Mouse (Mus musculus) A20 (cell line): Measurements from ENCODE around the gene Olfr819.
"Not testable (repeated sequence)": the region's sequence is repeated elsewhere in the genome, so short reads cannot be mapped to it uniquely, and the experiment has no call there.

ENCODE experiments used
- DNase-seq: peaks from one replicate; pipeline ENCODE4 v3.0.0-alpha.2; 2011; ENCODE audit warnings: low read depth, low spot score

Gene Olfr819

DNA sequence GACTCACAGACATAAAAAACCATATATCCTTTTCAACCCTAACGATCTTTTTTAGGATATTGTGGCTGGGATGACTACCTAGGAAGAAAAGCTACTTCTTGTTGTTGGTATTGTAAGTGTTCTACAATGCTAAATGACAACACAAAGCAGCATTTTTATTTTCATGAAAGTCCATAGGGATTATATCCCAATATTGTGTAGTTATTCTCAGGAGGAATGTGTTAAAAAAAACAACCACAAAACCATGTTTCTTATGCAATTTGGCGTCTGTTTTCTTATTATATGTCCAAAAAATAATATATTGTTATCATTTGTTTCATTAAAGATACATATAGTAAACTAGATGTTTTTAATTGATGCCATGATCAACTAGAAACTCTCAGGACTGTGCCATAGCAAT lies at the start of gene Olfr819:
TSS of gene Olfr819 (minus strand) at position 101 of the 400 bp plus-strand sequence.
- DNase-seq, result not testable (repeated sequence)

DNA sequence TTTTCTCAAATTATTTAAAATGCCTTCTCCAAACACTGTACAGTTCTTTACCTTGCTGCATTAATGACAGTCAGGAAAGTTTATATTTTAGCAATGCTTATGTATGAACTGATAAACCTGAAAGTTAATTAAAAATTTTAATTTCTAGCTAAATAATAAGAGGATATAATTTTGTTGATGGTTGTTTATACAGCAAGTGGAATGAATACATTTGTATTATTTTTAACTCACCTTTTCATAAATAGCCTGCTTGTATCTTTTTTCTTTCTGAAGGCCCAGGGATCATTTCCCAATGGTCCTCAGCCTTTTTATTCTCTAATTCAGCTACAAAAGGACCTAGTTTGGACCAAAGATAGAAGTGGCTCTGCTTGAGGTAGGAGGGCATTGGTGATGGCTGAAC lies 45.3 kb upstream of the Olfr819 start, which contains the start of gene Olfr820:
TSS of gene Olfr820 (plus strand) at position 301 of the 400 bp plus-strand sequence.
- DNase-seq, result no peak

DNA sequence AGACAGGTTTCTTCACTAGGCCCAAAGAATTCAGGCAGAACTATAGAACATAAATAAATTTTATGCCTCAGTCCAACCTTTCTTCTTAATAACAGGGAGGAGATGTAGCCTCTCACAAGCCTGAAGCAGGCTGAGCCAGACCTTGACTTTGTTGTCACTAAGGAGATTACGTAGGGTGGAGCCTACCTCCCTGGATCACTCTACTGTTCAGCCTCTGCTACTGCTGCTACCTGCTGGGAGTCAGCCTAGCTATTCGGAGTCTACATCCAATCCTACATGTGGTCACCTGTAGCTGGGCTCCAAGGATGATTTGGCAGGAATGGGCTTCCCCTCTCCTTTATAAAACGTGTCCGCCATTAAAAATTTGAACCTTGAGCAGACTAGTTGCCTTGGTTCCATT lies 38.3 kb upstream of the Olfr819 start:
- DNase-seq, result not testable (repeated sequence)

DNA sequence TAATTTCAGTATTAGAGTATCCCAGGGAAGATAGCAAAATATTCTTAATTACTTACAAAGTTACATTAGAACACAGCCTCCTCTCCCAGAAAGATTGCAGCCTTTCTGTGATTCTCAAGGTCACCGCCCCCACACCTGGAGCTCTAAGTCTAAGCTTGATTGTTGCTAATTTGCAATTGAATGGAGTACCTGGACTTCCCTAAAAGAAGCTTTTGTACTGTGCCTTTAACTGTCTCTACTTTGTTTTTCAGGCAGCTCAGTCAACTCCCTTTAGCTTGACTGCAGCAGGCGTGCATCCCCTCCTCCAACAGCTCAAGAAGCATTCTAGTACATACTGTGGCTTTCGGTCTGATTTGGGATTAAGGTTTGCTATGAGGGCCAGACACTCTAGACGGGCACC lies 37.0 kb upstream of the Olfr819 start:
- not testable (repeated sequence) for DNase-seq

DNA sequence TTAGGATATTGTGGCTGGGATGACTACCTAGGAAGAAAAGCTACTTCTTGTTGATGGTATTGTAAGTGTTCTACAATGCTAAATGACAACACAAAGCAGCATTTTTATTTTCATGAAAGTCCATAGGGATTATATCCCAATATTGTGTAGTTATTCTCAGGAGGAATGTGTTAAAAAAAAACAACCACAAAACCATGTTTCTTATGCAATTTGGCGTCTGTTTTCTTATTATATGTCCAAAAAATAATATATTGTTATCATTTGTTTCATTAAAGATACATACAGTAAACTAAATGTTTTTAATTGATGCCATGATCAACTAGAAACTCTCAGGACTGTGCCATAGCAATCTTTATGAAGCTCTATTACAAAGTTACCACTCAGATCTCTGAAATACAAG lies 17.9 kb upstream of the Olfr819 start, which contains the start of gene Gm10310:
TSS of gene Gm10310 (minus strand) at position 101 of the 400 bp plus-strand sequence.
- DNase-seq, result not testable (repeated sequence)

DNA sequence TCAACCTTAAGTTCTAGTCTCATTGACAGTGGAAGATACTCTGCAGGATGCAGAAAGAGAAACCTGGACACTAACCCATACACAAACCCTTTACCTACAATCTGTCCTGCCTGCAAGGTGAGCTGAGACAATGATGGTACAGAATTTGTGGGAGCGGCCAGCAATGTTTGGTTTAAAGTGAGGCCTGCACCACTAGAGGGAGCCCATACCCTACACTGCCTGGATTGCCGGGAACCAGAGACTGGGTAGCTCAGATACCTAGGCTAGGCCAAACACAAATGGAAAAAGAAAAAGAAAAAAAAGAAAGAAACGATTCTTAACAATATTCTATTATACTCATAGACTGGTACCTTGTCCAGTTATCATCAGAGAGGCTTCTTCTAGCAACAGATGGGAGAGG lies 14.8 kb upstream of the Olfr819 start:
- not testable (repeated sequence) for DNase-seq

DNA sequence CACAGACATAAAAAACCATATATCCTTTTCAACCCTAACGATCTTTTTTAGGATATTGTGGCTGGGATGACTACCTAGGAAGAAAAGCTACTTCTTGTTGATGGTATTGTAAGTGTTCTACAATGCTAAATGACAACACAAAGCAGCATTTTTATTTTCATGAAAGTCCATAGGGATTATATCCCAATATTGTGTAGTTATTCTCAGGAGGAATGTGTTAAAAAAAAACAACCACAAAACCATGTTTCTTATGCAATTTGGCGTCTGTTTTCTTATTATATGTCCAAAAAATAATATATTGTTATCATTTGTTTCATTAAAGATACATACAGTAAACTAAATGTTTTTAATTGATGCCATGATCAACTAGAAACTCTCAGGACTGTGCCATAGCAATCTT lies 9.0 kb upstream of the Olfr819 start, which contains the start of gene Olfr247:
TSS of gene Olfr247 (minus strand) at position 101 of the 400 bp plus-strand sequence.
- not testable (repeated sequence) for DNase-seq

DNA sequence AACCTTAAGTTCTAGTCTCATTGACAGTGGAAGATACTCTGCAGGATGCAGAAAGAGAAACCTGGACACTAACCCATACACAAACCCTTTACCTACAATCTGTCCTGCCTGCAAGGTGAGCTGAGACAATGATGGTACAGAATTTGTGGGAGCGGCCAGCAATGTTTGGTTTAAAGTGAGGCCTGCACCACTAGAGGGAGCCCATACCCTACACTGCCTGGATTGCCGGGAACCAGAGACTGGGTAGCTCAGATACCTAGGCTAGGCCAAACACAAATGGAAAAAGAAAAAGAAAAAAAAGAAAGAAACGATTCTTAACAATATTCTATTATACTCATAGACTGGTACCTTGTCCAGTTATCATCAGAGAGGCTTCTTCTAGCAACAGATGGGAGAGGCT lies 5.9 kb upstream of the Olfr819 start:
- DNase-seq, result not testable (repeated sequence)

DNA sequence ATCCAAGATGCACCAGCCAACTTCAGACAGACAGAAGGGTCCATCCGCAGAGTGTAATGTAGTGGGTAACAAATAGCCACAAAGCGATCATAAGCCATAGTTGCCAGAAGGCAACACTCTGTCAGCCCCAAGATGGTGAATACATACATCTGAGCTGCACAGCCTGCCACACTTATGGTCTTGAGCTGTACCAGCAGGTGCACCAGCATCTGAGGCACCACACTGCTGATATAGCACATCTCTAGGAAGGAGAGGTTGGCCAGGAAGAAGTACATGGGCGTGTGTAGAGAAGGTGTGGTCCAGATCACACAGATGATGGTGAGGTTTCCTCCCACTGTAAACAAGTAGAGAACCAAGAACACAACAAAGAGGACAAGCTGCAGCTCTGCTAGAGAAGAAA lies 834 bp downstream of the Olfr819 start:
- DNase-seq, result not testable (repeated sequence)

DNA sequence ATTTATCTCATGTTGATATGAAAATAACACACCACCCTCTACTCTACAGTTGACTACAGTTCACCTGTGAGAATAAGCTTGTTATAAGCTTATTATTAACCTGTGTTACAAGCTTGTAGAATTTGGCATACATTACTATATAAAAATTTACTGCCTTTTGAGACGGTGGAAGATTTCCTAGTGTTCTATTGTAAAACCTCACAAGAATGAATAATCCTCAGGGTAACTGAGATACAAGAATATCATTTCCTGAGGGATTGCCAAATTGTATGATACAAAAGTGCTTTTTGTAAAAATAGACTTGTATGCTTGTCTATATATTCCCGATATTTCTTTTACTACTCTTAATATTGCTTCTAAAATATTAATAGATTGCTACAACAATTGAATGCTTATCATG lies 18.1 kb downstream of the Olfr819 start, which contains the start of gene Olfr818:
TSS of gene Olfr818 (minus strand) at position 101 of the 400 bp plus-strand sequence.
- no peak for DNase-seq

DNA sequence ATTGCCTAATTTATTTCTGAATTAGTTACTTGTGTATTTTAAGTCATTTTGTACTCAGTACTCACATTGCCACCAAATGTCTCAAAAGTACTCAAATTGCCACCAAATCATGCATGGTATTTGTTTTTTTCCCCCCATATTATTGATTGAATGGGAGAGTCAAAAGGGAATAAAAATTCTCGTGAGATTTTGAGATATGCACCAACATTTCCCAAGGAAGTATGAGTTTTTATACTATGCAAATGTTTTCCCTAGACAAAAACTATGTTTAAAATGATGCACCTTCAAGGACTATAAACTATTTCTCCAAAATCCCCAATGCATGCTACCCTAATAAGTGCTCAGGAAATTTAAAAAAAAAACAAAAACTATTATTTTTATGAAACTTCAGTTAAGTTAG lies 51.6 kb downstream of the Olfr819 start, which contains the start of gene Olfr816:
TSS of gene Olfr816 (minus strand) at position 101 of the 400 bp plus-strand sequence.
- no peak for DNase-seq
